Mouse (Mus musculus) midbrain, embryonic 10.5 days (tissue): Measurements from ENCODE around the gene Shisa4. TPM values are rescaled to one million over a fixed set of nuclear protein-coding genes. Genes with fewer than 3 reads are reported as not detected.

Experiments
- DNase-seq: peaks from one replicate; pipeline ENCODE4 v3.0.0-alpha.2; 2017; ENCODE audit warnings: low spot score
- H3K27ac ChIP-seq: fragments of 300-500 bp; sonication (generic); replicated peaks from 2 replicates; pipeline ENCODE4 v1.5.1; 2016; ENCODE audit warnings: mild to moderate bottlenecking
- H3K27me3 ChIP-seq: fragments of 300-500 bp; sonication (generic); 2 replicates; pipeline ENCODE4 v1.6.1; 2016; ENCODE audit warnings: low read depth, mild to moderate bottlenecking; ENCODE audit not compliant: poor library complexity, severe bottlenecking
- H3K36me3 ChIP-seq: fragments of 300-500 bp; sonication (generic); 2 replicates; pipeline ENCODE4 v1.6.1; 2016; ENCODE audit warnings: mild to moderate bottlenecking, moderate library complexity
- H3K4me1 ChIP-seq: fragments of 300-500 bp; sonication (generic); 2 replicates; pipeline ENCODE4 v1.6.1; 2016
- H3K4me3 ChIP-seq: fragments of 300-500 bp; sonication (generic); 2 replicates; pipeline ENCODE4 v1.5.1; 2016; ENCODE audit warnings: mild to moderate bottlenecking, moderate library complexity
- H3K9me3 ChIP-seq: fragments of 300-500 bp; sonication (generic); replicated peaks from 2 replicates; pipeline ENCODE4 v1.6.1; 2016; ENCODE audit warnings: mild to moderate bottlenecking
- WGBS: fragments of 180-500 bp; shearing (Covaris S2); methylation state at CpG from one replicate; pipeline ENCODE4 v1.1.7; 2016; 5-methylcytosine and 5-hydroxymethylcytosine counted together
- polyA plus RNA-seq: library from polyadenylated mRNA; unstranded; fragments of >200 nt; fragmentation: Nextera tagmentation; extraction: Ambion mirVana; gene quantifications from 2 replicates; pipeline ENCODE4 v1.2.1, GENCODE M21; 2016

The Shisa4 gene
- polyA plus RNA-seq, 1 experiment from 2014 or later, result 66.3 TPM

GRCm38 (mm10) chr1:135380071-135380991 is 5.3 kb upstream of the Shisa4 start:
- H3K36me3 ChIP-seq, result peaks cover 42% of the 10 kb centered on the region
- H3K27ac ChIP-seq, result no peak overlapping the region
- no peak for DNase-seq
- 85% methylated on average over 15 of the region's 15 CpGs for WGBS
- peaks cover 3% of the 10 kb centered on the region for H3K4me1 ChIP-seq
- H3K9me3 ChIP-seq, result no peaks in the 10 kb centered on the region
- H3K4me3 ChIP-seq, result no peak overlapping the region
- H3K27me3 ChIP-seq, result no peaks in the 10 kb centered on the region

GRCm38 (mm10) chr1:135379048-135379447 is 4.0 kb upstream of the Shisa4 start:
- no peak for DNase-seq
- 64% methylated on average over 2 of the region's 2 CpGs for WGBS
- H3K9me3 ChIP-seq, result no peaks in the 10 kb centered on the region
- no peaks in the 10 kb centered on the region for H3K27me3 ChIP-seq
- H3K4me1 ChIP-seq, result peaks cover 16% of the 10 kb centered on the region
- peaks cover 29% of the 10 kb centered on the region for H3K36me3 ChIP-seq
- H3K4me3 ChIP-seq, result no peak overlapping the region
- no peak overlapping the region for H3K27ac ChIP-seq

- no peak for DNase-seq
- Histone ChIP-seq H3K36me3 (peaks cover 24% of the 10 kb centered on the region), H3K4me1 (peaks cover 20% of the 10 kb centered on the region), H3K4me3 (no peak overlapping the region), H3K9me3 (no peaks in the 10 kb centered on the region), H3K27me3 (no peaks in the 10 kb centered on the region), H3K27ac (no peak overlapping the region)
- 73% methylated on average over 9 of the region's 9 CpGs for WGBS
Measured at GRCm38 (mm10) chr1:135378576-135378975, 3.5 kb upstream of the Shisa4 start.

GRCm38 (mm10) chr1:135374175-135374867 is 716 bp downstream of the Shisa4 start:
- 2% methylated on average over 19 of the region's 19 CpGs for WGBS
- Histone ChIP-seq H3K27me3 (peaks cover 9% of the 10 kb centered on the region), H3K4me1 (peaks cover 42% of the 10 kb centered on the region), H3K9me3 (no peaks in the 10 kb centered on the region), H3K27ac (peak overlapping the region; percentile 97), H3K36me3 (peaks cover 15% of the 10 kb centered on the region), H3K4me3 (peak overlapping the region; percentile 74)
- no peak for DNase-seq

GRCm38 (mm10) chr1:135373171-135373677 is 1.8 kb downstream of the Shisa4 start:
- Histone ChIP-seq H3K27me3 (peaks cover 16% of the 10 kb centered on the region), H3K4me1 (peaks cover 53% of the 10 kb centered on the region), H3K9me3 (no peaks in the 10 kb centered on the region), H3K4me3 (peak overlapping the region; percentile 74), H3K27ac (peak overlapping the region; percentile 68), H3K36me3 (peaks cover 15% of the 10 kb centered on the region)
- 59% methylated on average over 4 of the region's 4 CpGs for WGBS
- no peak for DNase-seq

GRCm38 (mm10) chr1:135369415-135369814 is 5.6 kb downstream of the Shisa4 start:
- 84% methylated on average over 5 of the region's 5 CpGs for WGBS
- Histone ChIP-seq H3K27ac (no peak overlapping the region), H3K27me3 (peaks cover 16% of the 10 kb centered on the region), H3K36me3 (peaks cover 15% of the 10 kb centered on the region), H3K4me1 (peaks cover 48% of the 10 kb centered on the region), H3K4me3 (0 out of 2 replicates have a peak overlapping the region, but pooled peaks have one; percentile 59), H3K9me3 (no peaks in the 10 kb centered on the region)
- no peak for DNase-seq

GRCm38 (mm10) chr1:135368982-135369381 is 6.1 kb downstream of the Shisa4 start:
- Histone ChIP-seq H3K27ac (peak overlapping the region; percentile 82), H3K9me3 (no peaks in the 10 kb centered on the region), H3K4me3 (peak overlapping the region; percentile 59), H3K36me3 (peaks cover 15% of the 10 kb centered on the region), H3K4me1 (peaks cover 44% of the 10 kb centered on the region), H3K27me3 (peaks cover 16% of the 10 kb centered on the region)
- peak; percentile 56 for DNase-seq
- 10% methylated on average over 14 of the region's 14 CpGs for WGBS

GRCm38 (mm10) chr1:135368245-135368644 is 6.8 kb downstream of the Shisa4 start:
- WGBS, result under 1% methylated on average over 20 of the region's 20 CpGs
- H3K36me3 ChIP-seq, result peaks cover 15% of the 10 kb centered on the region
- peak overlapping the region; percentile 59 for H3K4me3 ChIP-seq
- peak overlapping the region; percentile 82 for H3K27ac ChIP-seq
- H3K4me1 ChIP-seq, result peaks cover 36% of the 10 kb centered on the region
- peak; percentile 86 for DNase-seq
- H3K9me3 ChIP-seq, result no peaks in the 10 kb centered on the region
- peaks cover 16% of the 10 kb centered on the region for H3K27me3 ChIP-seq

GRCm38 (mm10) chr1:135367595-135367994 is 7.4 kb downstream of the Shisa4 start:
- Histone ChIP-seq H3K9me3 (0 out of 2 replicates have a peak, but pooled peaks cover under 1% of the 10 kb centered on the region), H3K27ac (no peak overlapping the region), H3K4me3 (no peak overlapping the region), H3K36me3 (peaks cover 15% of the 10 kb centered on the region), H3K4me1 (peaks cover 30% of the 10 kb centered on the region), H3K27me3 (peaks cover 16% of the 10 kb centered on the region)
- 81% methylated on average over 8 of the region's 8 CpGs for WGBS
- DNase-seq, result no peak

GRCm38 (mm10) chr1:135367005-135367404 is 8.0 kb downstream of the Shisa4 start:
- no peak overlapping the region for H3K27ac ChIP-seq
- WGBS, result 89% methylated on average over 7 of the region's 7 CpGs
- peaks cover 16% of the 10 kb centered on the region for H3K27me3 ChIP-seq

GRCm38 (mm10) chr1:135366380-135366779 is 8.7 kb downstream of the Shisa4 start:
- Histone ChIP-seq H3K4me3 (no peak overlapping the region), H3K27ac (no peak overlapping the region), H3K27me3 (peaks cover 16% of the 10 kb centered on the region), H3K36me3 (peaks cover 9% of the 10 kb centered on the region; the same call in 1 of the 2 replicates), H3K4me1 (peaks cover 22% of the 10 kb centered on the region), H3K9me3 (peaks cover 8% of the 10 kb centered on the region; the same call in 1 of the 2 replicates)
- DNase-seq, result no peak

More at GRCm38 (mm10) chr1:135367005-135367404, 8.0 kb downstream of the Shisa4 start:
- peaks cover 12% of the 10 kb centered on the region; the same call in 1 of the 2 replicates for H3K36me3 ChIP-seq
- no peak for DNase-seq
- H3K9me3 ChIP-seq, result peaks cover 6% of the 10 kb centered on the region; the same call in 1 of the 2 replicates
- H3K4me1 ChIP-seq, result peaks cover 25% of the 10 kb centered on the region
- no peak overlapping the region for H3K4me3 ChIP-seq

GRCm38 (mm10) chr1:135363446-135363845 is 11.6 kb downstream of the Shisa4 start:
- peaks cover 8% of the 10 kb centered on the region; the same call in 1 of the 2 replicates for H3K9me3 ChIP-seq
- H3K4me1 ChIP-seq, result peaks cover 9% of the 10 kb centered on the region
- H3K27me3 ChIP-seq, result no peaks in the 10 kb centered on the region; the same call in 1 of the 2 replicates
- 80% methylated on average over 8 of the region's 8 CpGs for WGBS
- H3K36me3 ChIP-seq, result no peaks in the 10 kb centered on the region
- DNase-seq, result no peak
- H3K4me3 ChIP-seq, result no peak overlapping the region
- H3K27ac ChIP-seq, result no peak overlapping the region
